Mouse (Mus musculus): ENCODE measurements around the gene Arl15.
"Not testable (repeated sequence)": the region's sequence is repeated elsewhere in the genome, so short reads cannot be mapped to it uniquely, and the experiment has no call there.

Gene Arl15

DNA sequence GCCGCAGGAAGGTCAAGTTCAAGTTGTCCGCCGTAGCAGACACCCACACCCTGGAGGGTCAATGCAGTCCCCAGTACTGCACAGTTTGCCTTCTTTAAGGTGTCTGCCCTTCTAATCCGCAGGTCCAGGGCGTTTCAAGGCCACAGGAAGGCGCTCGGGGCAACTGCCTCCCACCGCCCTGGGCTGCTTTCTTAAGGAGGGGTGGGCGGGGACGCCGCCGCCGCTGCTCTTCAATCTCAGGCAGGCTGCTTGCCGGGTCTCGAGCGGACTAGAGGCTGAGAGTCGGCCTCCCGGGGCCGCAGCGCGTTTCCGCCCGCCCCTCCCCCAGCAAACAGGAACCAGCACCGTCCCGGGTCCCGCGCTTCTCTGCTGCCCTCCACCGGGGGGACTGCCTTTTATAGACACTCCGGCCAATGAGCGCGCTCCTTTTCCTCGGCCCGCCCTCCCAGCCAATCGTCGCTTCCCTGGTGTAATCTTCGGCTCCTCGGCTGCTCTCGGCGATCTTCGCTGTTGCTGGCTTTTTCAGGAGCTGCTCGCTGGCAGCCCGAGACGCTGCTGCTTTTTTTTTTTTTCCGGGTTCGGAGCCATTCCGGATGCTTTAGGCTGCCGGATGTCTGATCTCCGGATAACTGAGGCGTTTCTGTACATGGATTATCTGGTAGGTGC is at the start of gene Arl15:
TSS of gene Arl15 (plus strand) at position 467 of the 666 bp plus-strand sequence.
- peak; percentile 97 to 99 for DNase-seq (ENCODE audit: low spot score in 2 of 2)

DNA sequence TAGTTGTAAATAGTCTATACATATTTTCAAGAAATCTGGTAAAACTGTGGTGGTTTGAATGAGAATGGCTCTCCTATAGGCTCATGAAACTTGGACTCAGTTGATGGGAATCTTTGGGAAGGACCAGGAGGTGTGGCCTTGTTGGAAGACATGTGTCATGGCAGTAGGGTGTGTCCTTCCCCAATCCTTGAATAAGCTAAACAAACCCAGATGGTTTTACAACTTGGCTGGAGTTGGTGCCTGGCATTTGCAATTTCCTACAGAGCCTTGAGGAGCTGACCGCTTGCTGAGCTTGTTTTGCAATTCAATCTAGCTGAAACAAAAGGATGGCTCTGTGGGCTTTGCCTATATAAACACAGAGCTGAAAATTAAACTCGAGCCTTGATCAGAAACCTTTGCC is 49.0 kb upstream of the Arl15 start:
- no peak for DNase-seq (ENCODE audit: low spot score in 2 of 2)

DNA sequence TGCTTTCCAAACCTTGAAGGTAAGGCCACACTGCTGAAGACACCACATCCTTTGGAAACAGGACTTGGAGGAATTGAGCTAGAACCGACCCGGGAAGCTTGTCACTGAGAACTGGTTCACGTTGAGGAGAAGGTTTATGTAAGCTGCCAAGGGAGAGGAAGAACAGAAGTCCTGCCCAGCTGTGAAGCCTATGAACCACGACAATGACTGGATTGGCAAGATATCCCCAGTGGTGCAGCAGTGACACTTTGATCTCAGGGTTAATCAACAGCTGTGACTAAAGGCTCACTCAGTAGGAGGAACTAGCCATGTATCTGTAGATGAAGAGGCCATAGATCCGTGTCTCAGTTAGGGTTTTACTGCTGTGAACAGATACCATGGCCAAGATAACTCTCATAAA is 43.5 kb upstream of the Arl15 start:
- DNase-seq (ENCODE audit: low spot score in 2 of 2): no peak

DNA sequence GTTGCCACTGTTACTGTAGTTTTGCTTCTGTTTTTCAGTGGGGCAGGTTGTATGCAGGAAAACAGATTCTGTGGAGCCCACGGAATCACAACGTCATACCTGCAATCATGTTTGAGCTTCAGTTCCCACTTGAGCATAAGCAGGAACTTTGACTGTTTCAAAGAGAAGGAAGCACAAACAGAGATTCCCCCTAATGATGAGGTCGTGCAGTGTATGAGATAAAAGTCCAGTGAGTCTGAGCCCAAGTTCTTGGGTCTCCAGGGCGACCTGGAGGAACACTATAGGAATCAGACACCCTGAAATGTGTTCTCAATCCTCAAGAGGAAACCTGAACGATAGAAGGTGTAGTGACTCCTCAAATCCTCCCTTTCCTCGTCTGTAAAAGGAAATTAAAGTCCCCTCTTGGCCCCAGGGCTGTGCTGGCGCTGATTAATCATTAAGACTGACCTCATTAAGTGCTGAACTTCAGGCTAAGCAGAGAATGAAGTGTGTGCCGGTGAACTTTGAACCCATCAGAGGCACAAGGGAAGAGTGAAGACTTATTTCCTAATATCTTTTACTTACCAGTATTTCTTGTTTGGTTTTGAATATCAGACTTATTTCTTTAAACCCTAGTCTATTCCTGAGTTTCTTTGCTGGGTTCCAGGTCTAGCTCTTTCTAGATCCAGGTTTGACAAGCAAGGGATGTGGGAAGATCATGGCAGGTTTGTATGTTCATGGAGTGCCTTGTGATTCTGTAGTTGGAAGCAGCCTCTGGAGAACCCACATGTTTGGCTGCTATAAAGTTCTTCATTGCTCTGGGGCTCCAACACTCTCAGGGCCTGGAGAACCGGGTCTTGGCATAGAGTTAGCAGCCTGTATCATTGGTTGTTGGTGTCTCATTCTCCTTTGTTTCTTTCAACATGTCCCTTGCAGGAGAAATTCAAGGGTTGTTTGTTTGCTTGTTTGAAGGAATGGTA is 39.3 kb upstream of the Arl15 start:
- DNase-seq (ENCODE audit: low spot score in 2 of 2): no peak

DNA sequence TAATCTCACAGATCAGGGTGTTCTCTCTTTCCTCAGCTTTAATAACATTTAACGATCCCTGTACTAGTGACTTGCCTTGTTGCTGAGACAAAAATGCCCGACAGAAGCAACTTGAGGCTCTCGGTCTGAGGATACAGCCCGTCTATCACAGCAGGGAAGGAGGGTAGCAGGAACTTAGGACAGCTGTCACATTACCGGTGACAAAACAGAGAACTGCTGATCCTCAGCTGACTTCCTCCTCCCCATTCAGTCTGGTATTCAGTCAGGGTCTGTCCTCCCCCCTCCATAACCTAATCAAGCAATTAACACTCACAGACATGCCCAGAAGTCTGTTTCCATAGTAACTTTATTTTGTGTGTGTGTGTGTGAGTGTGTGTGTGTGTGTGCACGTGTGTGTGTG is 38.5 kb upstream of the Arl15 start:
- DNase-seq (ENCODE audit: low spot score in 2 of 2): no peak

DNA sequence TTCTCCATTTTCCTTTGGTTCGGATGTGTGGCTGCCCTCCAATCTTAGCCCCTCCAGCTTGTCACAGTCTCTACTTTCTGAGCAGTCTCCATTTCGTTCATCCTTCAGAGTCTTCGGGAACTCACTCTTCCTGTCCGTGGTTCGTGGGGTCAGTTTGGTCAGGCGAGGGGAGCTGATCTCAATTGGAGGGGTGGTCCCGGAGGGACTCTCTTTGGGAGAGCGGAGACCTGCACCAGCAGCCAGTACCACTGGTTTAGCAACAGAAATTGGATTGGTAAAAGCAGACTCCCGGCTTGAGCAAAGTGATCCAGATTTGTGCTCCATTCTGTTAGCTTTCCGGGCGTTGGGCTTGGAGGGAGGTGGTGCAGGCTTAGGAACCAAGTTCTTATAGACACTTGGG is 32.6 kb upstream of the Arl15 start:
- no peak for DNase-seq (ENCODE audit: low spot score in 2 of 2)

DNA sequence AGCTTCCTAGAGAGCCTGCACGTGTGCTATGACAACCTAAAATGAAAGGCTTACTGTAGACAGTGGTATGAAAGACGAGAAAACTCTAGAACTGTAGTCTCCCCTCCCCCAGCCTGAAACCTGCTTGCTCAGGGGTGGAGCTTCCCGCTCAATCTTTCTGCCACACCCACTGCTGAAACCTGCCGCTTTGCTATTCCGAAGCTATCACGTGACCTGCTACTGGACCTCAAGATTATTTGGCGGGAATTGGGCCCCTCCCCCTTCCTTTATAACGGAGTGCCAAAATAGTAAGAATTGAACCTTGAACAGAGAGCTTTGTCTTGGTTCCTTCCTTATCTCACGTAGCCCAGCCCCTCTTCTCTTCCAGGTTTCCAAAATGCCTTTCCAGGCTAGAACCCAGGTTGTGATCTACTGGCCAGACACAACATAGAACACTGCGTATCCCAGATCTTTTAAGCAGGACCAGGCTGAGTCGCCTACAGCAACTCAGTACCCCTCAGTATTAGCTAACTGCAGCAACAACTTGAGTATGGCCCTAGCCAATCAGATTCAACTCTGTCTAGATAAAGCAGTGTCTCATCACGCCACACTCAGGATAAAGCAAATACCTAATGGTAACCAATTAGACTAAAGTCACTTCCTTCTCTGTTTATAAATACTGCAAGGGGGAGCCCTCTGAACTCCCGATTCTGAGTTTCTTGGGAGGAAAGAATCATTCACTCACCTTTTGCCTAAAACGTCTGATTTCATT is 31.4 kb upstream of the Arl15 start:
- DNase-seq (ENCODE audit: low spot score in 2 of 2): no peak

DNA sequence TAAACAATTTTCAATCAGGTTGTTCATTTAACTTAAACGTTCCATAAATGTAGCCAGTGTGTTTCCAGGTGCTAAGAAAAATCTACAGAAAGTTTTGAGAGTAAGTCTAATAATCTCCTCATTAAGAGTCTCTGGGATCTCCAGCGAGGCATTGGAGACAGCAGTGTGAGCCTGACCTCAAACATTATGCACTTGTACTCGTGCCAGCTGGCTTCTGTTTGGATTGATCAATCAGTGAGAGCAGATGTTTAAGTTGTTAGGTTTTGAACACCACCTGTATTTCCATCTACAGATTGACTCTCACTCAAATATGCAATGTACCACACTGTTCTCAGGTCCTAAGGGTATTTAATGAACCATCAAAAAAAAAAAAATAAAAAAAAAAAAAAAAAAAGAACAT is 28.9 kb upstream of the Arl15 start:
- no peak for DNase-seq (ENCODE audit: low spot score in 2 of 2)

DNA sequence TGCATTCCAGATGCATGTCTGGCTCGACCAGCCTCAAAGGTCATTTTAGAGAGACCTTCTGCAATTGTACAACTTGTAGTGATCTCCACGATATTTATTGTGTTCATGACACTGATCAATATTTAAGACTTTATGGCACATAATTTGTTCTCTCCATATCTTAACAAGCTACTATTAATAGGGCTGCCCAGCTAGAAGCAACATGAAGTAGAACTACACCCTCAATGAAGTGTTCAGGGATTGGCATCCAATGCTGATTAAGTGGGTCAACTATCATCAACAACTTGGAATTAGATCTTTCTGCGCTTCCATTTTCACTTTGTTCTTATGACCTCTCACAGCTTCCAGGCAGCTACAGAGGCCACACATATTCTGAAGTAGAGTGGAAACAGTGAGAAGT is 24.5 kb upstream of the Arl15 start:
- DNase-seq (ENCODE audit: low spot score in 2 of 2): no peak

DNA sequence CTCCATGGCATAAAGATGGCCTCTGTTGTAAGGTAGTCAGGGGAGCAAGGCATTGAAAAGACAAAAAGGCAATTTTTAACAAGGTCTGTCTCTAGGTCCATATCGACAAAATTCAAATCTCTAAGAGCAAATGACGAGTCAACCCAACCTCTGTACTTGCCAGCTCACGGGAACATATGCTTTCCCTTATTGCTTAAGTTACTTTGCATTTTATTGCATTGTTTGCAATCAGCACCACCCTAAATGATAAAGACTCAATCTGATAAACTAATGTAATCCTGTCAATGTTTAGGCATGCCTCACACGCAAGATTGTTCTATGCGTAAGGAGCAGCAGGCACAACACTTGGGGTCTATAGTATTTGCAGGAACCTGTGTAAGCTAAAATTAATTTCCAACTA is 24.0 kb upstream of the Arl15 start:
- no peak for DNase-seq (ENCODE audit: low spot score in 2 of 2)

DNA sequence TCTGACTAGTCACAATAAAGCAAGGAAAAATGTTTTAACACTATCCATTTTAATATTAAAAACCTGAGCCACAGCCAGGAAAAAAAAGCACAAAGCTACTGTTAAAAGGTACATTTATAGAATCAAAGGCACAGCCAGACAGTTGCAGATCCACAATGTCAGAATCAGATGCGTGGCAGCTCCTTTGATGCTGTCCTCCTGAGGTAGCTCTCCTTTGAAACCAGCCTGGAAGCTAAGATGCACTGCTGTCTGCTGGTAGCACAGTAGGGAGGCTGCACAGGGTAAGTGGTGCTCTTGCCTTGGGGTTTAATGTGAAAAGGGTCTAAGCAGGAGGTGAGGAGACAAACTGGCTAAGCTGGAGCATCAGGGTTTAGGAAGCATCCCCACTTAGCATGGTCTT is 23.0 kb upstream of the Arl15 start:
- DNase-seq (ENCODE audit: low spot score in 2 of 2): no peak

DNA sequence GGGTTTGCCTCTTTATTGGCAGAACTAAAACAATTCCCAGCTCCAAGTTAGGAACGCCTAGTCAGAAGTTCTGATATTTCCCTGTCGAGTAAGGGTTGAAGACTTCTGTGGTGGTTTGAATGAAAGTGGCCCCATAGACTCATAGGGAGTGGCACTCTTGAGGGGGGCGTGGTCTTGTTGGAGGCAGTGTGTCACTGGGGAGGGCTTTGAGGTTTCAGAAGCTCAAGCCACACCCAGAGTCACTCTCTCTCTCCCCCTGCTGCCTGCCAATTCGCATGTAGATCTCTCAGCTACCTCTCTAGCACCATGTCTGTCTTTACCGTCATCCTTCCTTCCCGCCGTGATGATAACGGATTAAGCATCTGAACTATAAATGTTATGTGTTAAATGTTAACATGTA is 19.5 kb upstream of the Arl15 start:
- no peak for DNase-seq (ENCODE audit: low spot score in 2 of 2)

DNA sequence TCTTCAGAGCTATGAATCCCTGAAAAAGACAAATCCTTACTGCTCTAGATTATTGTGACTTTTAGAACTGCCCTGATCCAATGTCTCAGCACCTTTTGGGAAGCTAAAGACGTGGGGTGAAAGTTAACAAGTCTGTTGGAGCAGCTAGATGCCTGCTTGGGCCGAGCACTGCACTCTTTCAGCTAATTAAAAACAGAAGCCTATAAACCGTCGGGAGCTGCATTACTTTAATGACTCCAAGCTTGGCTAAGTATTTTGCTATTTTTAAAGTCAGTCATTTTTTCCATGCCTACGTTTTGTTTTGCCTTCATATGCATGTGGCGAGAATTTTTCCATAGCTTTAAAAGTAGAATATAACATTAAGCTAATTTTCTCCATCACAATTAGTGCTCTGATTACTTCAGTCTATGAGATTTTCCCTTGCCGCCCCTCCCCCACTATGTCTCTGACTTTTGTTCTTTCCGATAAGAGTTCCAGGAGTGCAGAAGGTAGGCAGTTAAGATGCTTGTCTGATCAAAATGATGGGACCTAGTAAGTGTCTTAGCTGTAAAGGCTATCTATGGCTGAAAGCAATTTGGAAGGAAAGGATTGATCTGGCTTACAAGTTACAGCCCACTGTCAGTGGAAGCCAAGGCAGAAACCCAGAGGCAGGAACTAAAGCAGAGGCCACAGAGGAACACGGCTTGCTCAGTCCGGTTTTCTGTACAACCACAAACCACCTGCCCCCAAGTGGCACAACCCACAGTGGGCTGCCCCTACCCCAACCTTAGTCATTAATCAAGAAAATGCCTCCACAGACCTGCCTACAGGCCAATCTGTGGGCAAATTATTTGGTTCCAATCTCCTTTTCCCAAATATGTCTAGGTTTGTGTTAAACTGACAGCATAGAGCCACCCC is 18.8 kb upstream of the Arl15 start:
- no peak for DNase-seq (ENCODE audit: low spot score in 2 of 2)

DNA sequence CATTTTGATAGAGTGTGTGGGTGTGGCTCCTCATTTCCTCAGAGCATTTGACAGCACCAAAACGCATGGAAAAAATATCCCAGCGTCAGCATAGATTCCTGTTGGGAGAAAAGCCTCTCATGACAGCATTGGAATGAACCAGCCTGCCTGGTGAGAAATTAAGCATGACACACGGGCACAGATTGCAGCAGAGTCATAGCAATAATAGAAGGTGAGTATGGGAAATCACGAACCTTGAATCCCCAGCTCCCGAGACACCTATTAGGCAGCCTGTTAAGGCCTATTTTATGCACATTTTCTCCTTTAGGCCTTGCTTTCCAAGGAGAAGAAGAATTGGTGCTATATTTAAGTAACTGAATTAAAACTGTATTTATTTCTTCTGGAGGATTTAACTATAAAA is 8.5 kb upstream of the Arl15 start:
- DNase-seq (ENCODE audit: low spot score in 2 of 2): no peak

DNA sequence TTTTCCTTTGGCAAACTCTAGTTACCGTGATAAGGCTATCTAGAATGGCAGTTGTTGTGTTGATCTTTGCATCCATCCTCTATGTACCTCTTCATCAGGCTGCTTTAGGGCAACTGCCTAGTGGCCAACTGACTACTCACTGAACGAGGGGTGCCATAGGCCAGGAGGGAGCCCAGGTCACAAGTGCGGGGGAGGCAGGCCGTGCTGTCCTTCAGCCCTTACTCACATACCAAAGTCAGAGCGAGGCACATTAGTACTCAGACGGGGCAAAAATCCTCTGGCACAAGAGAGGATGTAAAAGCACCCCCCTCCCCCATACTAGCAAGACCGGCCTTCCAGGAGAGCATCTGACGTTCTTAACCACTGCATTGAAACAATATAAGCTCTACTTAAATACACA is 7.2 kb upstream of the Arl15 start:
- no peak for DNase-seq (ENCODE audit: low spot score in 2 of 2)

DNA sequence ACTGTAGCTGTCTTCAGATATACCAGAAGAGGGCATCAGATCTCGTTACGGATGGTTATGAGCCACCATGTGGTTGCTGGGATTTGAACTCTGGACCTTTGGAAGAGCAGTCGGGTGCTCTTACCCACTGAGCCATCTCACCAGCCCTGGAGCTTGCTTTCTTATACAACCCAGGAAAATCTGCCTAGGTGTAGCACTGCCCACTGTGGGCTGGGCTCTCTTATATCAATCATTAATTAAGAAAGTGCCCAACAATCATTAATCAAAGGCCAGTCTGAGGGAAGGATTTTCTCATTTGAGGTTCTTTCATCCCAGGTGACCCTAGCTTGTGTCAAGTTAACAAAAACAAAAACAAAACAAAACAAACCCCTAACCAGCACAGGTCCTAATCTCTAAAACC is 4.3 kb upstream of the Arl15 start:
- DNase-seq (ENCODE audit: low spot score in 2 of 2): not testable (repeated sequence)

DNA sequence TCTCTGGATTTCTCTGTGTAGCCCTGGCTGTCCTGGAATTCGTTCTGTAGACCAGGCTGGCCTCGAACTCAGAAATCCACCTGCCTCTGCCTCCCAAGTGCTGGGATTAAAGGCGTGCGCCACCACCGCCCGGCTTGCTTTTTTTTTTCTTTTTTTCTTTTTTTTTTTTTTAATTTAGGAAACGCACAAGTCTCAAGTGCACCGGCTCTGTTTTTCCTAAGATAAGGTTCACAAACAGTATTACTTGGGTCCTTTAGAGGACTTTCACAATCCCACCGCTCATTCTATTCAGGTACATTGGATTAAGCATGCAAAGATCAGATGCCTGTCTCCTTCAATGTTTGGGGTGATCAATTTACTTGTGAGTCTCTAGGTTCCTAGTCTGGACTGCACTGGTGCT is 668 bp upstream of the Arl15 start:
- no peak for DNase-seq (ENCODE audit: low spot score in 2 of 2)

DNA sequence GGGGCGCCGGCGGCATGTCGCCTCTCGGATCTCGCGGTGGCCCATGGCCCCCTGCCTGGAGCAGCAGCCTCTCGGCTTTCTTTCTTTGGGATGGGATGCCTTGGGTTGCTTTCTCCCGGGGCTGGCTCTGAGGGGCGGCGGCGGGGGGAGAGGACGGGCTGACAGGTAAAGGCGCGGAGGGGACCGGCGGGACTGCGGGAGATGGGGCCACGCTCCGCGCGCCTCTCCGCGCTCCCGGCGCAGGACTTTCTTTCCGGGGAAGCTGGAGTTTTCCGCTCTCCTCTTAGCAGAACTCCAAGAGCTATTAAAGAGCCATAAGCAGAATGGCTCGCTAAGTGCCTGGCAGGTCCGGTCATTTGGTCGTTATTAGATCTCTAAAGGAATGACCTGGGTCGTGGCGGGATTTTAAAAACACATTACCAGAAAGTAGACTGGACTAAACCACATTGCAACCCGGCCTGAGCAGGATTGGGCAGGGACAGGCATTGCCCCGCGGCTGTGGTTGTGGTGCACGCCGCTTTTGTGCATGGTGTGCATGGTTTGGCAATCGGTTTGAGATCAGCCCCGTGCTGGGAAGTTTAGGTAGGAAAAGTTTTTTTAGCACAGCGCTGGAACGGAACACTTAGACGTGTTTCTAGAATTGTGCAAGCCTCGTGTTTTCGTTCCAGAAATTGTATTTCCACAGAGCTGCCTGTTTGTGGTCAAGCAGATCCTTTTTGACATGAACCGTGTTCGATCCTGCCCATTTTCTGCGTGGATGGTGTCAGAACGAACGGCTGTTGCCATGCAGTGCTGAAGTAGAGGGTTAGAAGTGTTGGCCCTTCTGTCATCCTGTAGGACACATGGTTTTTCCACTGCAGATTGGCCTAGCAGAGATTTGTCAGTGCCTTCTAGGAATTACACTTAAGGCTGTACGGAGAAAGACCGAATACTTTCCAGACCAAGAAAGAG is 675 bp downstream of the Arl15 start:
- DNase-seq (ENCODE audit: low spot score in 2 of 2): peak; percentile 37 to 39

DNA sequence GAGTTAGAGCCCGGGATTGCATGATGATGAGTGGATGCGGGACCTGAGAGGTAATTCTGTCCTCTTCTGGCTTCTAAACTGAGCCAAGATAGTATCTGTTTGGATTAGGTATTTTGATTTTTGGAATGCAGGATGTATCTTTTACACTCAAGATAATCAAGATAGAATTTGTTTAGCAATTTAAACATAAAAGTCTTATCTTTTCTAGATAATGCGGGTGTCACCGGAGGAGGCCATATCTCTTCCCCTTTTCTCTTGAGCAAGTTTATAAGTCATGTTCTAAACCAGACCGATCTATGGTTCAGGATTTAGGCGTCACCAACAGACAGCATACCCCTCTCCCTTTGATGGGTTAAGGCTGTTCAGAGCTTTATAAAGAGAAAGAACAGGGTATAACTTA is 3.1 kb downstream of the Arl15 start:
- no peak for DNase-seq (ENCODE audit: low spot score in 2 of 2)

DNA sequence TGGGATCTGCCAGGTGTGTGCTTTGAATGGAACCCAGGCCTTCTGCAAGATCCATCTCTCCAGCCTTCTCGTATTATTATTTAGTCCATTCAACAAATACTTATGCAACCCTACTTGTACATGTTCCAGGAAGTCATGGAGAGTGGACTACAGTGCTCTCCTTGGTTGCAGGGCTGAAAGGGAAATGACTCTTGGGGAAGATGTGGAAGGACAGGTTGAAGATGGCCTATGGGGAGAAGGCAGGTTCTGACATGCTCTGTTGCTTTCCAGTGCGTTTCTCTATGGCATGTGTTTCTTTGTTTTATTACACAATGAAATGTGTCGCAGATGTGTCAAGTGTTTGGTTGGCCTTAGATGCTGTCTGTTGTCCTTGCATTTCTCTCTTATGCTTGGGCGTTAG is 5.1 kb downstream of the Arl15 start:
- no peak for DNase-seq (ENCODE audit: low spot score in 2 of 2)
